ENCODE assay signal across 10 mouse cellular contexts in genomic region chr8:87796234-87796633, GRCm38 (mm10).
A peak's percentile ranks its signal among the peaks of the same experiment; 100 is the strongest.
DNase-seq lines count a peak whose midpoint lies in the region; TF ChIP-seq lines count a peak whose summit lies in the region.
"Had no signal": no experiment of that assay in that cellular context is flagged by ENCODE, and none has a peak within 500 bp of the region (broad histone marks: within the 10 kb centered on the region; RNA-seq: fewer than 3 reads in every experiment).

No protein-coding gene starts in this region.

- peak; percentile 49 for DNase-seq in embryo, embryonic 10 days (ENCODE audit: low spot score)
- no peak for DNase-seq in embryo, embryonic 9.5 days (ENCODE audit: extremely low spot score)
- DNase-seq in layer of hippocampus, adult 2 months (ENCODE audit: low spot score in 2 of 2), result no peak
- DNase-seq in layer of hippocampus, adult 11-12 months (ENCODE audit: low spot score), result no peak
- peak; percentile 58 for DNase-seq in adrenal gland, postnatal 14 days
- DNase-seq in heart, postnatal 36 days, result no peak
- no peak for DNase-seq in heart, postnatal 4 days
- DNase-seq: thymus, postnatal 36 days had no signal

- peak; percentile 77 for TF ChIP-seq CTCF in layer of hippocampus, adult 2 months (conservative IDR thresholded peaks at IDR 0.05)
- TF ChIP-seq CTCF in embryonic fibroblast, embryonic 13.5 days (IDR thresholded peaks at IDR 0.05; ENCODE audit: borderline replicate concordance, insufficient read depth, low read length), result peak; percentile 76; the same call in 1 of the 2 replicates

- intact Hi-C loops in heart, postnatal 36 days (cut with DNase I), result no loop called here

- no peaks in the 10 kb centered on the region for H3K4me1 ChIP-seq in embryonic fibroblast, embryonic 13.5 days (ENCODE audit: control insufficient read depth, insufficient read depth, low read length)
- H3K4me1 ChIP-seq: lung, embryonic 15.5 days had no signal

- TF ChIP-seq POLR2A in embryonic fibroblast, embryonic 13.5 days (IDR thresholded peaks at IDR 0.05; ENCODE audit: low read depth, low read length), result no peak

- no peak overlapping the region for H3K27ac ChIP-seq in layer of hippocampus, adult 2 months
- no peak overlapping the region for H3K27ac ChIP-seq in embryonic fibroblast, embryonic 13.5 days (ENCODE audit: insufficient read depth, low read length)
- H3K27ac ChIP-seq: lung, embryonic 15.5 days had no signal

- no peak overlapping the region for H3K4me3 ChIP-seq in layer of hippocampus, adult 2 months
- H3K4me3 ChIP-seq in embryonic fibroblast, embryonic 13.5 days (ENCODE audit: insufficient read depth, low read length), result no peak overlapping the region
- H3K4me3 ChIP-seq: lung, embryonic 15.5 days had no signal

Comparison
In these comparisons a context has a peak if more than half of its experiments do, and no peak if none do; other contexts are left out.
1. DNase-seq: peak in embryo, embryonic 10 days (single experiment) and adrenal gland, postnatal 14 days (single experiment); none in embryo, embryonic 9.5 days (single experiment), layer of hippocampus, adult 2 months (0 of 2), layer of hippocampus, adult 11-12 months (single experiment), heart, postnatal 36 days (0 of 2) and heart, postnatal 4 days (single experiment).